Mouse (Mus musculus) WW6 (cell line): ENCODE data around the gene Snhg11.

Experiments
- DNase-seq: peaks from one replicate; pipeline ENCODE4 v3.0.0-alpha.2; 2013; ENCODE audit warnings: low read depth, low spot score

Snhg11 gene

DNA sequence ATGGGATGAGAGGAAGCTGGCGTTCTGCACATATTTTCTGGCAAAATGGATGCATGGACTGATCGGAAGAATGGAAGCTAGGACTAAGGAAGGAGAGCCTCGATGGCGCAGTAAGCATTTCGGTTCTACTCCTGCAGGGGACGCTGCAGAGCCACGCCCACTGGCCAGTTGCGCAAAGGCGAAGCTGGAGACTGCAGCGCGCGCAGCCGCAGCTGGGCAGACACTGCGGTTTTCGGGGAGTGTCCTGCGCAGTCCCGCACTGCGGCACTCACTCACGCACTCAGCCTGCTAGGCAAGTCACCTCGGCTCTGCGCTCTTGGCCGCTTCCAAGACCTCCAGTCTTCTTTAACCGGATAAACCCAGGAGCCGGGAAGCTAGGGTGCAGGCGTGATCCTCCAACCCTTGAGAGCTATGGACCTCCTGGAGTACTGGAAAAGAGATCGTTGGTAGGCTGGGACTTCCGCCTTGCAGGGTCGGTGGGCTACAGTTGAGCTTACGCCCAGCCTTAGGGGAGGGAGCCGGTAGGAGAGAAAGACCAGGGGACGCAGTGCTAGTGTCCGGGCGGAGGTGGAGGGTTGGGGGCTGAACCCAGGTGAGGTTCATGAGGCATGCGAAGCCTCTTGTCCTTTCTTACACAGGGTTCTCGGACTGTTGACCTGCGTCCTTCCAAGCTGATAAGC lies at the start of gene Snhg11:
Gene Snhg11, plus strand, starts transcription at position 196 of the 680 bp plus-strand sequence.
- no peak for DNase-seq

DNA sequence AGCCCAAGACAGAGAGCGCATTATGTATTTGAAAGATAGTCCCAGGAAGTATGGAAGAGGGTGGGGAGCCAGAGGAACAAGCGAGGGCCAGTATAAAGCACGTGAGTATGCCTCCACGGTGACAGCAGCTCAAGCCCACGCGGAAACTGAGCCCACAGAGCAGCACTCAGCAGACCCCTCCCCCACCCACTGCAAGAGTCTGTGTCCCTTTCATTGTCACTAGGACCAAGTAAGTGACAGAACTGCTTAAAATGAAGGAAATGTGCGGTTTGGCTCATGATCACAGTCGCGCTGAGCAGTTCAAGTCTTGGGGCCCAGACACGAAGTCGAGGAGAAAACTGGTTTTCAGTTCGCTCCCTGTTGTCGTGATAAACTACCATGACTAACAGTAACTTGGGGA lies 41.1 kb upstream of the Snhg11 start:
- no peak for DNase-seq

DNA sequence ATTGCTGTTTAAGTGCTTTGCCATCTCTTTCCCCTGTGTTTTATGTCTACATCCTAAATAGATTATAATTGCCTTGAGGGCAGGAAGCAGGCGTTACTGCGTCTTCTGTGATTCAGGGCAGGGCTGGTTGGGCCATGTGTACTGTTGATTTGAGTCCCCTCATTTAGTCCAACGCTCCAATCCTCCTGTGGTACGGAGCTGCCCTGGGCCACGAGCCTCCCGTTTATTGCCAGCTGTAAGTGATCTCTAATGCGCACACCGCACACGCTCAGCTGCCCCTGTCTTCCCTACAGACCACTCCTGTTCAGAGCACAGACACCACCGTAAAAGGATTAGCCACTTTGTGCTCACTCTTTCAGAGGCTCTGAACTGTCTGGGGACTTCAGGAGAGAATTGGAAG lies 37.7 kb upstream of the Snhg11 start:
- no peak for DNase-seq

DNA sequence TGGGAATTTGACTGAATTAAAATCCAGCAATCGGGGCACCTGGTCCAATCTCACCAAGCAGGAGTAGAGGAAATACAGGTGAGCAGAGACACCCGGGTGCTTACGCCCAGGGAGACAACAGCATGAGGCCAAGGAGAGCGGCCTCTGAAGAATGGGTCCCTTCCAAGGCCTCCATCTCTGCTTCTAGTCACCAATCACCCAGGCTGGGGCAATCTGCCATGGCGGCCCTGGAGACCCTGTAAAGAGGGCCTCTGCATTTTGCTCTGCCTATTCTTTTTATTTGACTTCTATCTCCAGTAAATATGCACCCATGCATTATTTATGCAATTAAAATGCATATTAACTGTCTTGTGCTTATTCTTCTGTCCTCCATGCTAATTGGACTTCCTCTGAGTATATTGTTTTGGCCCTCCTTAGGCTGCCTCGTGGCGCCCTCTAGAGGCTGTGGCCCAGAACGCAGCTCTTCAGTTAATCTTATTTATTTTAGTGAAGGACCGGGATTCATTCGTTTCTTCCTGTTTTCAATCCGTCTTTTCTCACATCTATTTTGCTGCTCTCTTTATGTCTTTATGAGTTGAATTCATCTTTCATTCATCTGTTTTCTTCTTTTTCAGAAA lies 35.4 kb upstream of the Snhg11 start:
- DNase-seq = no peak

DNA sequence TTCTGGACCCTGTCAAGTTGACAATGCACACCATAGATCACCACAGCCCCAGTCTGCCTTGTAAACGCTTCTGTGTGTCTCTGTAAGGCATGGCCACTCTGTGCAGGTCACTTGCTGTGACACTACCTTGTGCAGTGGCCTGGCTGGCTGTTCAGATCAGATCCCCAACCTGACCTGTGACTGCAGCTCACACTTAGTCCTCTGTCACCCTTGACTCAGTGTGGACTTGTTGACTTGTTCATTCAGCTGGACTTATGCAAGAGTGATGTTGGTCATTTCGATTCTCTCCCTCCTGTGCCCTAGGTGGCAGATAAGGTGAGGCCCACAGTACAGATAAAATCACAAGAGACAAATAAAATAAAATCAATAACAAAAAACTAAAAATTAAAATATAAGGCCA lies 34.1 kb upstream of the Snhg11 start:
- no peak for DNase-seq

DNA sequence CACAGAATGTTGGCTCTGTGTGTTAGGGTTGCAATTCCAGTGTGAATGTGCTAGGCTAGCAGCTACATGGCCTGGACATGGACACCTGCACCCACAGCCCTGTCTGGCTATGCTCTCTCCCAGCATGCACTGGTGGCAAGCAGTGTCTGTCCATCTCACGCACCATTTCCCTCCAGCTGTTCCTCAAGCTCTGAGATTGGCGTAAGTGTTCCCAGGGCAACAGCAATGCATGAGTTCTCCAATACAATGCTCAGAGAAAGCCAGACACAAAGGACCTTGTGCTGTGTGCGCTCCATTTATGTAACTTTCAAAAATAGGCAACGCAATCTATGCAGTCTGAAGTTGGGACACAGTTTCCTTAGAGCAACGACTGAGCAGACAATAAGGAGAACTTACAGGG lies 31.9 kb upstream of the Snhg11 start:
- DNase-seq = no peak

DNA sequence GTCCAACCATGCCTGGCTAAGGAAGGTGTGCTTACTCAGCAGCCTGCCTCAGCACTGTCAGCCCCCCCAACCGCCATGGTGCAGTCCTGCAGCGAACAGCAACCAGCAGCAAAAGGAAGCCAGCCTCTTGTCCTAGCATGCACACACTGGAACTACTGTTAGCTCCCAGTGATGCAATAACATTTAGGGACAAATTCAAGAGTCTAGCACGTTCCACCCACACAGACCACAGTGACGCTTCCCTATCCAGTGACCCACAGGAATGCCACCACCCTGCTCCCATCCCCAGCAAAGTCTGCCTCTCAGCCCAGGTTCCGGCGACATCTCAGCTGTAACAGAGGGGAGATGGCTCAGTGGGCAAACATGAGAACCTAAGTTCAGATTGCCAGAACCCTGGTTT lies 29.0 kb upstream of the Snhg11 start:
- DNase-seq = no peak

DNA sequence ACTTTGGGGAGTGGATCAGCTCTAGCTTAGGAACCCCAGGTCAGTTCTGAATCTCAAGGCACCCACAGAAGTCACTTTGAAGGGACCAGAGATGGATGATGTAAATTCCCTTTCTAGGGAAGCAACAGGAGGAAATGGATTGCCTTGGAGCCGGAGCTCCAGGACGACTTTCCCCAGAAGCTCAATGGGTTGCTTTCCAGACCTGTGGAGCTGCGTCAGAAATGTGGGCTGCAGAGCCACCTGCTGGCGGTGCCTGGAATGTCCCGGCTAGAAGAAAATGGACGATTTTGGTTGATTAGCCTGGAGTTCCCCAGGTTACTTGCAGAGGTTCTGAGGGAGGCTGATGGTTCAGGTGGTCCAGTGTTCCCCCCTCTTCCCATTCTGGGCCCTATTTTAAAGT lies 27.6 kb upstream of the Snhg11 start:
- no peak for DNase-seq

DNA sequence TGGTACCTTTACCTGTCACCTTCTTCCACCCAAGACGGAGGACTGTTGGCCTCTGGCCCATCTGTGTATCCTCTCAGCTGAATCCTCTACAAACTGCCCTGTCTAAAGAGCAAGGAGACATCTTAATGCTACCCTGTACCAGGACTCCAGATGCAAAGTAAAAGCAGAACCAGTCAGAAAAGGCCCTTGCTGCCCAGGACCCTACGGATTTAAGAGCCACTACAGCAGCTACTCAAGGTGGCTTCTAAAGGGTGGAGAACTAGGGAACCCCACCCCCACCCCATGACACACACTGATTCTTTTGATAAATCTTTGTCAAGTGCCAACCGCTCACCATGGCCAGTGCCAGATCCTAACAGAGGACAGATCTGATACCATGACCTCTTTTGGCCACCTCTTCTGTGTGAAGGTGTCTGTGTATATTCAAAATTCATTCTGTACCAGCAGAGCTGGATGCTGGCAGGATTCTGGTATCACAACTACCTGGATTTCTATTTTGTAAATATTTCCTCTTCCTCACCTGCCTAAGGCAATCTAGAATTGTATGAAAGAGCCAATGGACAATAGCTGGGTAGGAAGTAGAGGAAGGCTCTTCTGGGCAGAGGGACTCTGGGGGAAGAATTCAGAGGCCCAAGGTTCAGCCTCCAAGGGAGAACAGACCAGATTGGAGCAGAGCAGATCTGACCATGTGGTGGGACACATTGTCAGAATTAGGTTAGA lies 22.5 kb upstream of the Snhg11 start:
- DNase-seq = no peak

DNA sequence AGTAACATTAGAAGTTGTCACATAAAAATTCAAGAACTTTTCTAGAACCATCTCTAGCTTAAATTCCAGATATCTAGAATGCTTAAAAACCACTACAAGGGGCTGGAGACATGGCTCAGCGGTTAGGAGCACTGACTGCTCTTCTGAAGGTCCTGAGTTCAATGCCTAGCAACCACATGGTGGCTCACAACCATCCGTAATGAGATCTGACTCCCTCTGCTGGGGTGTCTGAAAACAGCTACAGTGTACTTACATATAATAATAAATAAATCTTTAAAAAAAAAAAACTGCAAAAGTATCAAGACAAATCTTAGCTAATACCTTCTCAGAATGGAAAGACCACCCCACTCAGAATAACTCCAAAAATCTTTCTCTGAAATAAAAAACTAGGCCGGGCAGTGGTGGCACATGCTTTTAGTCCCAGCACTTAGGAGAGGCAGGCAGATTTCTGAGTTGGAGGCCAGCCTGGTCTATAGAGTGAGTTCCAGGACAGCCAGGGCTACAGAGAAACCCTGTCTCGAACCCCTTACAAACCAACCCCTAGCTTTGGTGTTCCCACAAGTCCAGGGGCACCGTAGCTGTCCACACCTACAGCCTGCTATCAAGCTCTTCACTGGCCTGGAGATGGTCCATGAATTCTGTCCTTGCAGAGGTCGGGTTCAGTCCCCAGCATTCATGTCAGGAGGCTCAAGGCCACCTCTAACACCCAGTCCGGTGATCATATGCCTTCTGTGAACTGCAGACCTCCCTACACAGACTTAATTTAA lies 20.9 kb upstream of the Snhg11 start:
- no peak for DNase-seq

DNA sequence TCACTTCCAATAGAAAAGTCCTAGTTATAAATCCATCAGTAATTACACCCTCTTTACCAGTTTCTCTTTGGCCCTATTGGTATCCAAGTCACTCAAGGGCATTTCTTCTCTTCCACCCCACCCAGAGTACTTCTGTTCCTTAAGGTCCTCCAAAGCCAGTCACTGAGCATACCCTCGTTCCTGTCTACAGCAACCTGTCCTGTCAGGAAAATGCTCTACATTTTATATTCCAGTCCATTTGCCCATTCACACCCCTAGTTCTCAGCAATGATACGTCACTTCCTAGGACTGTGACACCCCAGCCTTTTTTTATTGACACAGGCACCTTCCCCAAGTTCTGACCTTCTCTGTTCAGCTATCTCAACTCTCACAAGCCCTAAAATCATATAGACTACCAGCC lies 20.2 kb upstream of the Snhg11 start:
- no peak for DNase-seq

DNA sequence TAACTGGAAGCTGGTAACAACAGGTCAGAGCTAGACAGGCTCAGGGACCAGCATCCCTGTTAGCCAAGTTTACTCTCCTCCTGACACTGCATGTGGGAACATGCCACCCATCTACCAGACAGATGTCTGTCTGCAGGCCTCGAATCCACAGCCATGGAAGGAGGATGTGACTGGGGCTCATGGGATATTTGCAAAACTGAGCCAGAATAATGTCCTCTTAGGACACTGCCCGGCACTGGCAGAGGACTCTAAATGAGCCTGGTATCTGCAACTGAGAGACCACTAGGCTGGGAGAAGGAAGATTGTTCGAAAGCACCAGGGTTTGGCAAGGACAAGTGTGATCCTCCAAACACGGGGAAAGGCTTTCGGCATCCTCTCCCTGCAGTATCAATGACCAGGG lies 19.3 kb upstream of the Snhg11 start:
- DNase-seq = no peak

DNA sequence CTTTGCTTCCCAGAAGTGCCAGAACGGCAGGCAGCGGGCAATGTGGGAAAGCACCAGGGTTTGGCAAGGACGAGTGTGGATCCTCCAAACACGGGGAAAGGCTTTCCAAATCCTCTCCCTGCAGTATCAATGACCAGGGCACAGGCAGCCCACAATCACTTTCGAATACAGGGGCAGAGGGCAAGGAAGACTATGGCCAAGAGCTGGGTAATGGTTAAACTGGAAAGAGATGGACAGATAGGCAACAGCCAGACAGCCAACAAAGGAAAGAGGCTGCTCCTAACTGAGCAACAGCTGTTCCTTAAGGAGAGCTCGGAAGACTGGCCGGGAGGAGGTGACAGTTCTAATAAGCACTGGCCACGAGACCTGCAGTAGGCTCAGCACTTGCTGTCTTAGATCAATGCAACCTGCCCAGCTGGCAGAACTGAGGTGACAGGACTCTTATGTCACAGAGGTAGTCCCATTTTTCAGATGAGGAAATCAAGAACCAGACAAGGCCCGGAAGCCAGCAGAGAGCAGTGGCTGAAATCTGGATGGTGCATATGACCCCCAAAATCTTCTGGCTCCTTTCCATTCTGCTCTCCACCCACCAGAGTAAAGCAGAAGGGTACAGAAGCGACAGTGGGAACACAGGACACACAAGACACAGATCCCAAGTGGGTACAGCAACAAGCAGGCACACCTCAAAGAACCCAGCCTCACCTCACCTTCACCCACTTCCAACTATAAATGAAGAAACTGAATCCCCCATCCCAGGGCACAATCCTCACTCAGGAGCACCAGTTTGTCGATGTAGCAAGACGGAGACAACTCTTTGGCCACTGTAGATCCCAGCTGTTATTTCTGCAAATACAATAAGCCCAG lies 15.4 kb upstream of the Snhg11 start:
- no peak for DNase-seq

DNA sequence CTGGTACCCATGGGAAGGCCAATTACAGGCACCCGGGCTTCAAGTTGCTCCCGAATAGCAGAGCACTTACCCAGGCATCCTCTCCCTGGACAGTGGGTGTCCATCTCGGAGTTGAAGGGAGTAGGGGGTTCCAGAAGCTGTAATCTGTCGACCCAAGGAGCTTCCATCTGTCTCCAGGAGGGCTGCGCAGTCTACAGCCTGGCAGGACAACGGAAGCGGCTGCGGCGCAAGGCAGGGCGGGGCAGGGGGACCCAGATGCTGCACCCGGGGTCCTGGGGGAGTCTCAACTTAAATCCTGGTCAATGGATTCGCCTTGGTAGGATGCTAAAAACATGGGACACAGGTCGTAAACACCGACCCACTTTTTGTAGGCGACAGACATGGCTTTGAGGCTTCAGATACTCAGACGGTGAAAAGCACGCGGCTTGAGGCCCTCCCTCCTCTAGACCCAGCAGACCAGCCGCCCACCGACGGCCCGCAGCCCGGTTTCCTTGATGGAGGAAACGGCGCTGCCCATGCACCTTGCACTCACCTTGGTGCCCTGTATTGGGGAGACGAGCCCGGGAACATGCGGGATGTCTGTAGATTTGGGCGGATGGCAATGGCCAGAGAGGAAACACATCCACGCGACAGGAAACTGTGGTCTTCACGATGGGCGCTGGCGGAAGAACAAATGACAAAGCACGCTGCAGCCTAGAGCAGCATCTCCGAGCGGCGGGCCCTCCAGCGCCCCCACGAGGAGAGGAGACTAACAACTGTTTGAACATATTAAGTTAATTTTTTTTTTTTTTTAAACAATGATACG lies 14.4 kb upstream of the Snhg11 start:
- DNase-seq = no peak

DNA sequence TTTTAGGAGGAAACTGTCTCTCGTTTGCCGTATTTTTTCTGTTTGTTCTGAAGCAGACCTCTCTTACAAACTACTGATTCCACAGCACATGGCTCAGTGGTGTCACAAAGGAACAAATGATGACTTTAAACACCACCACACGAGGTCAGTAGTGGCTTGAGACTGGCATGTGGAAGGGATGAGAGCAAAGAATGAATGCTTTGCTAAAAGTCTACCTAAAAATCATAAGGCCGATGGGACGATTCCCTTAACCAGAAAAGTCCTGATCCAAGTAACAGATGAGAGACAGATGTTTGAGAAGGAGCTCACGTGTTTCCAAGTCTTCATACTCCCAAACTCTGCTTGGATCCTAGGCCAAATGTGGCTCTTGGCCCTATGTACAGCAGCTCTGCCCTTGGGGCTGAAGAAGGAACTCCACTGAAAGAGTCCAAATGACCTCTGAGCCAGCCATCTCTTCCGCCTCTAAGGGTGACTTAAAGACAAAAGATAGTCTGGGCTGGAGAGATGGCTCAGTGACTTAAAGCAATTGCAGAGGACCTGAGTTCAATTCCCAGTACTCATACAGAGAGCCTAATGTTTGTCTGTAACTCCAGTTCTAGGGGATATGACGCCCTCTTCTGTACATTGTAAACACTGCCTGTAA lies 13.6 kb upstream of the Snhg11 start:
- no peak for DNase-seq

DNA sequence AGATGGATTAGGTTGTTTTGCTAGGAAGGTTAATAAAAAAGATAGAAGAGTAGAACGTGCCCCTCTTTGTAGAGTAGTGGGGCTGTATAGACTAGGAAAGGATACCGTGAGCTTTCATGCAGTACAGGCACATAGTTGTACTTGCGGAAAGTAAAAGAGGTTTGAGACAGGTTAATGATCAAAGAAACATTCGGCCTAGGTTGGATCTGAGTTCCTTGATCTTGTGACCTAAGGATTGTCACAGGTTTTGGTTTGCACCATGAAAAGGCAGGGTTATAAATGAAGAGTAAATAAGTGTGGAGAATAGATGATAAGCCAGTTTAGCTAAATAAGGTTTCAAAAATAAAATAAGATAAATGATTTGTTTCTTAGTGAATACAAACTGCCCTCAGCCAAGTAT lies 11.3 kb upstream of the Snhg11 start:
- DNase-seq = no peak

DNA sequence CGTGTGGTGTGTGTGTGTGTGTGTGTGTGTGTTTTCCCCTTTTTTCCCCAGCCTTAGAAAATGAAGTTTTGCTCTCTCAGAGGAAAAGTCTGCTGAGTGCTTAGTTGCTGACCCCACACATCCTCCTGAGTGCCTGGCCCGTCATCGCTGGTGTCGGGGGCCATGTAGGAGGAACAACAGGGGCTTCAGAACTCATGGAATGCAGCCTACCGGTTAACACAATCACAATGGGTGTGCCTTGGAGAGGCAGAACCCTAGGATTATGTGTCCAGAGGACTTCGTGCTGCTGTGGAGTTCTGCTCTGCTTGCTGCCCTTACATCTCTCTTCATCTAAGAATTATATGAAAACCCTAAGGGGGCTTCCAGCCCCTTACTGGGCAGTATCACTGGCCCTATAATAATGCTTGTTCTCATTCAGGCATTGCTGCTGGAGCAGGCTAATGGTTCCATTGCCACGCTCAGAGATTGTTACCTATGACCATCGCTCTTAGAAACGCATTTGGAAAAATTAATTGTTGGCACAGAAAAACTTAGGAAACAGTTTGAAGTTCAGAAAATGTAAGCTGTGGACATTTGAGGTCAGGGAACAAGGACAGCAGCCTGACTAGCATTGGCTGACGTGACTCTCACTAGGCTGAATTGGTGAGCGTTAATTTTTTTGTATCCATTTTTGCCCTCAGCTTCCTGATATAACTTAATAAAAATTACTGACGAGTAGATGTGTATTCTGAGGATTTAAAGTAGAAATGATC lies 10.2 kb upstream of the Snhg11 start:
- no peak for DNase-seq

DNA sequence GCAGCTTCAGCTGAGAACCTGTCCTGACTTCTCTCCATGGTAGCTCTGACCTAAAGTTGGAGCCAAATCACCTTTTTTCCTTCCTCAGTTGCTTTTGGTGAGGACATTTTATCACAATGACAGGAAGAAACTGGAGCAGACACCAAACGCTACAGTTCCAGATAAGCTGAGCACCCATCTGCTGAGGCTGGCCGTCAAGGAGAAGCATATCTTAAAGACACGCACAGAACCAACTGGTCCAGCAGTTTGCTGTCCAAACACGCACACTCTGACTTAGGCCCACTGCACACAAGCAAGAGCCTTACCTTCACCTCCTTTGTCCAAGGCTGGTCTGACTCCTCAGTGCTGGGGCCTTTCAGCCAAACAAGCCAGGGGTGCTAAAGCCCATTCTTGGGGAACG lies 7.8 kb upstream of the Snhg11 start:
- DNase-seq = no peak

DNA sequence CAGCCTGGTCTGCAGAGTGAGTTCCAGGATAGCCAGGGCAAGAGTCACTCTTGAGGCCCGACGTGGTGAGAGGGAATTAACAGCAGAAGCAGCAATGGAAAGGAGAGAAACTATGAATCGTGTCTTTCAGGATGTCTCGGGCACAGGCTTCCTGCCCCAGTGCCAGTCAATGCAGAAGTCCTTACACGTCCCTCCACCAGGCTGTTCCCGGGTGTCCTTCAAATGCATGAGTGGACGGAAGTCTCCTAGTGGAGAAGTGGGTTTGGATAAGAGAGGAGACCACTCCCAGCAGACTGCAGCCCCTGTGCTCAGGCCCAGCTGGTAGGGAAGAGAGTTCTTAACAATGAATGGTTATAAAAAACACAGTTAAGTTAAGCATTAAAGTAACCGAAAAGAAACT lies 7.1 kb upstream of the Snhg11 start:
- DNase-seq = no peak
